Mouse (Mus musculus) heart, embryonic 15.5 days (tissue): ENCODE results near the gene Sphkap. TPM values are rescaled to one million over a fixed set of nuclear protein-coding genes. Genes with fewer than 3 reads are reported as not detected.

ENCODE experiments used
- polyA plus RNA-seq: library from polyadenylated mRNA; unstranded; fragments of >200 nt; fragmentation: Nextera tagmentation; extraction: Ambion mirVana; gene quantifications from 2 replicates; pipeline ENCODE4 v1.2.1, GENCODE M21; 2015

Sphkap gene
- polyA plus RNA-seq, 1 experiment from 2014 or later: 8.9 TPM

Other genes starting within 250 kb of the Sphkap start
- gene Daw1, start 248.4 kb downstream of the Sphkap start, polyA plus RNA-seq: 0.13 and 0.16 TPM in 2 replicates